Mouse (Mus musculus): ENCODE measurements around the gene Stx8. TPM values are rescaled to one million over a fixed set of nuclear protein-coding genes. Genes with fewer than 3 reads are reported as not detected.

Stx8 gene
- 59.2 and 60.9 TPM in 2 replicates for polyA plus RNA-seq (2014; fragmentation: Nextera tagmentation; extraction: Ambion mirVana)

DNA sequence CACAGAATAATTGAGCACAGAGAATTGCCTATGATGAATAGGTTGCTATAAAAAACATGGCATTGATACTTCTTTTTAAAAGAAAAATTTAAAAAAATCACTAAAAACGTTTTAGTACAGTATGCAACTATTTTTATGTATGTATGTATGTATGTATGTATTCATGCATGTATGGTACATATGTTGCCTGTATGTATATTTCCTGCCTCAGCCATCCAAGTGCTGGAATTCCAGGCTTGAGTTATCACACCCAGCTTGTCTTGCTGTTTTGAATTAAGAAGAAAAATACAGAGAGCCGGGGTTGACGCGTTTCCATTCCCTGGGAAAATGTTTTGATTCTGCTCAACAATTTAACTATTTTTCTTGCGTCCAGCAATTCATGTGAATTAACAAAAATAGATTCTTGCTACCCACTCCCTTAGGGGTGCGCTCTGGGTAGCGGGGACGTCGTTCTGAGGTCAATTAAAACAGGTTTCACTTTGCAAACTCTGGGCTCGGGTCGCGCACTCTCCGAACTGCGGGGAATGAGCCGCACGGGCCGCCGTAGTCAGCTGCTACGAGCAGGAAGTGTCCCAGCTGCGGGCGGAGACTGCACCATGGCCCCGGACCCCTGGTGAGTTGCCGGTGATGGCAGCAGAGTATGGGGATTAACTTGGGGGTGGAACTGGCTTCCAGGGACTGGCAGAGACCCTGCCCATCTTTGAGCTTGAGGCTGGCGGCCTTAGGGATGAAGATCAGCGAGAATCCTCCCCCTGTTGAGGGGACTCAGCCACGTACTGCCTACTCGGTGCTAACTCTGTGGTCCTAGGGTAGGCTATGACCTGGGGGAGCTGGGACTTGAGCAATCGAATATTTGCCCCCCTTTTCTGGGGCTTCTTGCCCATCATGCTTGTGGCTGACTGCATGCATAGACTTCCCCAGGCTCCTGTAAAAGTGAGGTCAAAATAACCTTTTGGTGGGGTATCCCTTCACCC is at the start of gene Stx8:
Gene Stx8 (plus strand): TSS at position 289 of the 974 bp plus-strand sequence.
- Histone ChIP-seq H3K4me2 (peak within 1 kb of the TSS; percentile 90), H3K36me3 (ENCODE audit: control insufficient read depth, insufficient read depth, low read length) (peaks cover 8% of the 10 kb centered on the region), H3K4me1 (ENCODE audit: control insufficient read depth, insufficient read depth, low read length) (peaks cover 7% of the 10 kb centered on the region; the same call in 1 of the 2 replicates), H3K9ac (ENCODE audit: low read depth, low read length) (peak within 1 kb of the TSS; percentile 91), H3K9me3 (replicated peaks; ENCODE audit: control insufficient read depth, low read length) (no peaks in the 10 kb centered on the region), H3K27me3 (ENCODE audit: control insufficient read depth, insufficient read depth, low read length) (no peaks in the 10 kb centered on the region), H3K4me3 (ENCODE audit: low read depth, low read length) (peak within 1 kb of the TSS; percentile 94), H3K27ac (ENCODE audit: low read depth, low read length) (peak within 1 kb of the TSS; percentile 35; the same call in 1 of the 2 replicates)
- under 1% methylated on average over 28 of the region's 28 CpGs for WGBS (ENCODE audit: insufficient replicate concordance)
- peak; percentile 56; the same call in 1 of the 2 replicates for ATAC-seq (replicated peaks; ENCODE audit: insufficient number of reproducible peaks, low FRiP score, low TSS enrichment)

DNA sequence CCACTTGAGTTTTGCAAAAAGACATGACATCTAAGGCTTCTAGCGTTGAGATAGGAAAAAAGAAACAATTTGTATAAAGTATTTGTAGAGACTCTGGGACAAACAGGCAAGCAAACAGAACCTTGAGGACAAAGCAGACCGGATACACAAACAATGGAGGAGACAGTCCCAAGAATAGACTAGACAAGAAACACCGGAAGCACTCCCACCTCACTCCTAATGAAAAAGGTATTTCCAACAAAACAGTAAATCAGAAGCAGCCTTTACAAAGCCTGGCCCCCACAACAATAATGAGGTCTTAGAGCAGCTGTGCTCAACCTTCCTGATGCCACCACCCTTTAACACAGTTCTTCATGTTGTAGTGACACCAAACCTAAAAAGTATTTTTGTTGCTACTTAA is 48.9 kb upstream of the Stx8 start:
- ATAC-seq (replicated peaks; ENCODE audit: insufficient number of reproducible peaks, low FRiP score, low TSS enrichment), result no peak
- no peaks in the 10 kb centered on the region for H3K36me3 ChIP-seq (ENCODE audit: control insufficient read depth, insufficient read depth, low read length)
- no peak overlapping the region for H3K9ac ChIP-seq (ENCODE audit: low read depth, low read length)
- H3K27me3 ChIP-seq (ENCODE audit: control insufficient read depth, insufficient read depth, low read length), result peaks cover 22% of the 10 kb centered on the region
- 61% methylated on average over 3 of the region's 3 CpGs for WGBS (ENCODE audit: insufficient replicate concordance)
- H3K4me1 ChIP-seq (ENCODE audit: control insufficient read depth, insufficient read depth, low read length), result no peaks in the 10 kb centered on the region
- H3K27ac ChIP-seq (ENCODE audit: low read depth, low read length), result no peak overlapping the region
- no peaks in the 10 kb centered on the region for H3K9me3 ChIP-seq (replicated peaks; ENCODE audit: control insufficient read depth, low read length)
- H3K4me2 ChIP-seq, result no peak overlapping the region
- H3K4me3 ChIP-seq (ENCODE audit: low read depth, low read length), result no peak overlapping the region

DNA sequence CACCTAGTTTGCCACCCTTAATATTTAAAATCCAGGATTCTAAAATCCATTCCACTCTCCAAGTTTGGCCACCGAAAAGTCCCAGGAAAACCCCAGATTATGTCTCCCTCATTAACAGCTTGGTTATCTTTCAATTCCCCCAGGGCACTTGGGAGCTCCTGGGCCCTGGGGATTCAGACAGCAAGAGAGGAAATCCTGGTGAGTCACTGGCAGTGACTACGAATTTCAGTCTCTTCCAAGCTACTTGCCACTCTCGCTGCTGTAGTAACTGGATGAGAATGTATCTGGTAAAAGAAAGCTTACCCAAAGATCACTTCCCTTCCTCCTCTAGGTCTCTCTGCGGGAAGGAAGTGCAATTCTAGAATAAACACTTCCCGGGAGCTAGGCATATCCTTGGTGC is 46.4 kb upstream of the Stx8 start:
- ATAC-seq (replicated peaks; ENCODE audit: insufficient number of reproducible peaks, low FRiP score, low TSS enrichment), result no peak
- no peak overlapping the region for H3K4me2 ChIP-seq
- H3K27me3 ChIP-seq (ENCODE audit: control insufficient read depth, insufficient read depth, low read length), result peaks cover 22% of the 10 kb centered on the region
- 43% methylated on average over 5 of the region's 5 CpGs for WGBS (ENCODE audit: insufficient replicate concordance)
- H3K4me1 ChIP-seq (ENCODE audit: control insufficient read depth, insufficient read depth, low read length), result no peaks in the 10 kb centered on the region
- H3K9ac ChIP-seq (ENCODE audit: low read depth, low read length), result no peak overlapping the region
- no peak overlapping the region for H3K27ac ChIP-seq (ENCODE audit: low read depth, low read length)
- no peak overlapping the region for H3K4me3 ChIP-seq (ENCODE audit: low read depth, low read length)
- H3K36me3 ChIP-seq (ENCODE audit: control insufficient read depth, insufficient read depth, low read length), result no peaks in the 10 kb centered on the region
- no peaks in the 10 kb centered on the region for H3K9me3 ChIP-seq (replicated peaks; ENCODE audit: control insufficient read depth, low read length)

DNA sequence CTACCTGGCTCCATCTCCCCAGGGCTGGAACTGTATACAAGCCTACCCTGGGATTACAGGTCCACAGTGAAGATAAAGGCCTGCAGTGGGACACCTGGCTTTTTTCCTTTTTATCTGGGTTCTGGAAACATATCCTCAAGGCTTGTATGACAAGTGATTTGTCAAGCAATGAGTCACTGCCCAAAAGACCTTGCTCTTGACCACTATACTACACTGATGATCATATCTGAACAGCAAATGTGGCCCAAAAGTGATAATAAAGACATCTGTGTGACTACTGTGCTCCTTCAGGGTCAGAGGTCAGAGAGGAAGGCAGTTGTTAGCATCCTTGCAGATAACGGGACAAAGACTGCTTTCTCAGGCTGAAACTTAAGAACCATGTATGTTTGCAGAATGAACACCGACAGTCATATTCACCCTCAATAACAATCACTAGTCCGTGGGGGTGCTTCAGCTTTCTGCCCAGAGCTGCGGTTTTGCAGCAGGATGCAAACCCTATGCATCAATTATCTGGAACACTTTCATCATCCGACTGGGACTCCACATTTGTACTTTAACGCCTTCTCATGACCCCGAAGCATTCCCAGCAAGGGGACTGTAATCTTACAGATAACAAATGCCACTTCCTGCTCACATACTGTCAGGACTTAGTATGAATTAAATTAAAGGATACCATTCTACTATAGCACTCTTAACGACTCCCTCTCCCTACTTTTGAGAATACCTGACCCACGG is 45.6 kb upstream of the Stx8 start:
- H3K4me2 ChIP-seq, result no peak overlapping the region
- no peaks in the 10 kb centered on the region for H3K4me1 ChIP-seq (ENCODE audit: control insufficient read depth, insufficient read depth, low read length)
- H3K9me3 ChIP-seq (replicated peaks; ENCODE audit: control insufficient read depth, low read length), result no peaks in the 10 kb centered on the region
- 28% methylated on average over 9 of the region's 9 CpGs for WGBS (ENCODE audit: insufficient replicate concordance)
- H3K36me3 ChIP-seq (ENCODE audit: control insufficient read depth, insufficient read depth, low read length), result no peaks in the 10 kb centered on the region
- H3K4me3 ChIP-seq (ENCODE audit: low read depth, low read length), result no peak overlapping the region
- H3K27me3 ChIP-seq (ENCODE audit: control insufficient read depth, insufficient read depth, low read length), result peaks cover 22% of the 10 kb centered on the region
- ATAC-seq (replicated peaks; ENCODE audit: insufficient number of reproducible peaks, low FRiP score, low TSS enrichment), result no peak
- H3K27ac ChIP-seq (ENCODE audit: low read depth, low read length), result no peak overlapping the region
- H3K9ac ChIP-seq (ENCODE audit: low read depth, low read length), result no peak overlapping the region

DNA sequence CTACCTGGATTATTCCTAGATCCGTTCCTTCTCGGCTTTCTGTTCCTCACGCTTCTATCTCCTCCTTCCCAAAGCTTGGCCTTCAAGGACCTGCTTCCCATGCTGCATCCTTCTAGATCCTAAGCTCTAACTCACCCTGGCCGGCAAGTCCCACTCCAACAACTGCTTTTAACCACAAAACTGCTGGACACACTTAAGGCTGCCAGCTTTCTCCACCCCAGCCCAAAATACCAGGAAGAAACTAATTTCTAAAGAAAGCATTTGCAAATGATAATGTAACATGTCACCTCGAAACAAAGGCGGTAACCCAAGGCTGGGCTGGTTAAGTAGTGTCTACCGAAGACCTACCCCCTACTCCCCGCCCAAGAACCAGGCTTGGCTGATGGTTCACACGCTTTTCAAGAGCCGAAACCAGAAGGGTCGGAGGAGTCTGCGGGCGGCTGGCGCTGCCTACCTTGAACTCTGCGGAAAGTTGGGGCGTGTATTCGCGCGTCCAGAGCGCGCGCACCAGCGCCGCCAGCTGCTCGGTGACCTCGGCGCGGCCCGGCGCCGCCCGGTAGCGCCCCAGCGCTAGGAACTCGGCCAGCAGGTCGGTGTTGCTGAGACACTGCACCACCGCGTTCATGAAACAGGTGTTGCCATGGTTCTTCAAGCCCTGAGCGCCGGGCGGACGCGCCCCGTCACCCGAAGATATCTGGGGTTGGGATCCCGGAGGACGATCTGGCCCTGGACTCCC is 44.7 kb upstream of the Stx8 start:
- H3K4me3 ChIP-seq (ENCODE audit: low read depth, low read length), result peak overlapping the region; percentile 81
- H3K27ac ChIP-seq (ENCODE audit: low read depth, low read length), result no peak overlapping the region
- H3K27me3 ChIP-seq (ENCODE audit: control insufficient read depth, insufficient read depth, low read length), result peaks cover 22% of the 10 kb centered on the region
- H3K9ac ChIP-seq (ENCODE audit: low read depth, low read length), result peak overlapping the region; percentile 64
- H3K4me1 ChIP-seq (ENCODE audit: control insufficient read depth, insufficient read depth, low read length), result no peaks in the 10 kb centered on the region
- H3K9me3 ChIP-seq (replicated peaks; ENCODE audit: control insufficient read depth, low read length), result no peaks in the 10 kb centered on the region
- peak; percentile 43; the same call in 1 of the 2 replicates for ATAC-seq (replicated peaks; ENCODE audit: insufficient number of reproducible peaks, low FRiP score, low TSS enrichment)
- 2% methylated on average over 47 of the region's 47 CpGs for WGBS (ENCODE audit: insufficient replicate concordance)
- peak overlapping the region; percentile 100 for H3K4me2 ChIP-seq
- H3K36me3 ChIP-seq (ENCODE audit: control insufficient read depth, insufficient read depth, low read length), result no peaks in the 10 kb centered on the region

DNA sequence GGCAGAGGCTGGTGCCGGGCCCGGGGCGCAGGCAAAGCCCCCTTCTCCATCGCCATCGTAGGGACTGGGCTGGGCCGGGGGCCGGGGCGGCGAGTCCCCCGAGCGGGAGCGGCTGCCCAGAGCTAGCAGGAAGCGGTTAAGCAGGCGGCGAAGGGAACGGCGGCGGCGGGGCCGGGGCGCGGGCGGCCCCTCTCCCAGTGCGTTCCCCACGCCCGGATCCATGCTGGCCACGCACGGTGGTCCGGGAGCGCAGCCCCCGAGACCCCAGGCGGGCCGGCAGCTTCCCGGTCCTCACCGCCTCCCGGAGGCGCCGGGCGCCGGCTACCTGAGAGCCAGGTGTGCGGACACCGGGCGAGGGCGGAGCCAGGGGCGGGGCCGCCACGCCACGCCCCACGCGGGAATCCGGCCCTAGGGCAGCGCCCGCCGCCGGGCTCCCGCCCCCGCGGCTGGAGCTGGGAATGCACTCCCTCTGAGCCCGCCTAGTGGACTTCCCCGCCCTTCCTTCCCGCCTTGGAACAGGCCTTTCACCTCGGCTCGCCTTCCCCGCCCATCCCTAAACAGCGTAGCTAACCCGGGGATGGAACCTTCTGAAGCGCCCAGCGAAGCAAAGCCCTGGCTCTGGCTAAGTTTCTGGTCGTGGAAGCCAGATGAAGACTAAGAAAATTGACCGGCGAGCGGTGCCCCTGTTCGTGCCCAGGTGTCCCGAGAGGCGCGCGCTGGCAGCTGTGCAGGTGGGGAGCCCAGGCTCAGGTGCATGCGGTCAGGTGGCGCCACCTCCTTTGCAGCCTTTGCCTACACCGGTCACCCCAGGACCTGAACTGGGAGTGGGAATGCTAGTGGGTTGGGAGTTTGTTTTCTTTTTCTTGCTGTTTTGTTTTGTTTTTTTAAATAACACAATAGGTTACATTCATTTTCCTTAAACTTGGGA is 43.9 kb upstream of the Stx8 start, which contains the start of gene Usp43:
Gene Usp43 (minus strand): TSS at position 327 of the 928 bp plus-strand sequence.
- Histone ChIP-seq H3K4me2 (peak within 1 kb of the TSS; percentile 100), H3K9me3 (replicated peaks; ENCODE audit: control insufficient read depth, low read length) (no peaks in the 10 kb centered on the region), H3K9ac (ENCODE audit: low read depth, low read length) (peak within 1 kb of the TSS; percentile 64), H3K27ac (ENCODE audit: low read depth, low read length) (no peak within 1 kb of the TSS), H3K36me3 (ENCODE audit: control insufficient read depth, insufficient read depth, low read length) (no peaks in the 10 kb centered on the region), H3K4me1 (ENCODE audit: control insufficient read depth, insufficient read depth, low read length) (no peaks in the 10 kb centered on the region), H3K4me3 (ENCODE audit: low read depth, low read length) (peak within 1 kb of the TSS; percentile 81), H3K27me3 (ENCODE audit: control insufficient read depth, insufficient read depth, low read length) (peaks cover 22% of the 10 kb centered on the region)
- WGBS (ENCODE audit: insufficient replicate concordance), result under 1% methylated on average over 77 of the region's 80 CpGs
- peak; percentile 58; the same call in 1 of the 2 replicates for ATAC-seq (replicated peaks; ENCODE audit: insufficient number of reproducible peaks, low FRiP score, low TSS enrichment)

DNA sequence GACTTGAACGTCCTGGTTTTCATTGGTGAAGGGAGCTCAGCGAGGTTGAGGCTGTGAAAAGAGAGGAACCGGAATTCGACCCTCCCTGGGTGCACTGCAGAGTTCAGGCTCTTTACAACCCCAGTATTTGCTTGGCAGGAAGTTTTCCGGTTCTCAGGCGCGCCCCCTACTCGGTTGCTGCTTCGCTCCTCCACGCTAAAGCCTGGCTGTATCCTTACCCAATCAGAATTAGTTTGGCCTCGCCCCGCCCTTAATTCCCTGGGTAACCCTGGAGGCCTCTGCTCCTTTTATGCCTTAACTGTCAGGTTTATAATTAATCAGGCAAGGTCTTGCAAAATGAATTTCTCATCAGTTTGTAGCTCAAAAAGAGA is 43.3 kb upstream of the Stx8 start:
- H3K9me3 ChIP-seq (replicated peaks; ENCODE audit: control insufficient read depth, low read length), result no peaks in the 10 kb centered on the region
- H3K9ac ChIP-seq (ENCODE audit: low read depth, low read length), result peak overlapping the region; percentile 64; the same call in 1 of the 2 replicates
- no peak; the same call in 1 of the 2 replicates for ATAC-seq (replicated peaks; ENCODE audit: insufficient number of reproducible peaks, low FRiP score, low TSS enrichment)
- under 1% methylated on average over 12 of the region's 12 CpGs for WGBS (ENCODE audit: insufficient replicate concordance)
- H3K36me3 ChIP-seq (ENCODE audit: control insufficient read depth, insufficient read depth, low read length), result no peaks in the 10 kb centered on the region
- H3K27ac ChIP-seq (ENCODE audit: low read depth, low read length), result no peak overlapping the region
- peak overlapping the region; percentile 100 for H3K4me2 ChIP-seq
- H3K27me3 ChIP-seq (ENCODE audit: control insufficient read depth, insufficient read depth, low read length), result peaks cover 22% of the 10 kb centered on the region
- H3K4me1 ChIP-seq (ENCODE audit: control insufficient read depth, insufficient read depth, low read length), result no peaks in the 10 kb centered on the region
- peak overlapping the region; percentile 81 for H3K4me3 ChIP-seq (ENCODE audit: low read depth, low read length)

Measured in heart, embryonic 11.5 days (tissue).